Mouse (Mus musculus) retina, adult 2 months (tissue): ENCODE measurements around the gene Pkib.
A peak's percentile ranks its signal among the peaks of the same experiment; 100 is the strongest.

Experiments used
- DNase-seq: peaks from one replicate; pipeline ENCODE4 v3.0.0-alpha.2; 2012; ENCODE audit warnings: low read depth, low spot score

Gene Pkib

DNA sequence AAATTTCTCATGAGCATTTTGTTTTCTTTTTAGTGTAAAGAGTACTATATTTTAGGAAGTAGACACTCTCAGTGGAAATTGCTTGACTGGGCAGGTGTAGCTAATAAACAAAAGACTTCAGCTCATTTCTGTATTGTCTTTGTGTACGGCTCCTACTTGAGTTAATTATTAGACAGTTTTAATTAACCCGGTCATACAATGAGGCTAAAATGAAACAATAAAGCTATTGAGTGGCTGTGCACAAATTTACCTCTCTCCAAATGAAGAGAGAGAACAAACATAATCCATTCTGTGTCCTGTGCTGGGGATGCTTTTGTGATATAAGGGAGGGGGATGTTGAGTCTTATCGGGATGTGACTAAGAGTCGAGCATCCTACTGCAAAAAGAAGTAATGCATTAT is 109.0 kb downstream of the Pkib start:
- no peak for DNase-seq

DNA sequence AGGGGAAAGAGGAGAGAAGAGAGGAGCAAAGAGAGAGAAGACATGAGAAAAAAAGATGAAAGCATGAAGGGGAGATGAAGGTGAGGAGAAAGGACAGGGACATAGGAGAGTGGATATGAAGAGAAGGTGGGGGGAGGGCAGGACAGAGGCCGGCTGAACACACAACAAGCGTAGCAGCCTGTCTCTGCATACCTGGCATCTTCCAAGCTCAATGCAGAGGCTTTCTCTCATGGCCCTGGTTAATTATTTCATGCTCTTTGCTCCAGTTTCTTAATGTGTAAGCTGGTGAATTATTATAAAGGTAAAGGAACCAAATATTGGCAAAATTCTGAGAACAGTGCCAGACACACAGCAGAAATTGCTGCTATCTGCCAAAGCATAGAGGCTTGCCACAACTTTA is 109.6 kb downstream of the Pkib start:
- DNase-seq: no peak

DNA sequence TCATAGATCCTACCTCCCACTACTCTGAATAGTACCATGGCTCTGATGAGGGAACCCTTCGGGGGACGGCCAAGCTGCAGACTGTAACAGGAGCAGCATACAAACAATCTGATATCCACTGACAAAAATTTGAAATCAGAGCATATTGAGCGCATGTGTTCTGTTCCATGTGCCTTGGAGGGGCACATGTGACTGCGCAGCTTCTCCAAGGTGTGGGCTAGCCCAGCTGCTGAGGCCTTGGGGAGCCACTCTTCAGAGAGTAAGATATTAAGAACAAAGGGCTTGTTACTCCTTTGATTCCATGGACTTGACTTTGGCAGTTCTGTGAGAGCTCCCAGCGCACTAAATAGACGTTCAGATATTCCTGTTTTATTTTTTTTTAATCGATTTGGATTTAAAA is 111.3 kb downstream of the Pkib start:
- DNase-seq: no peak

DNA sequence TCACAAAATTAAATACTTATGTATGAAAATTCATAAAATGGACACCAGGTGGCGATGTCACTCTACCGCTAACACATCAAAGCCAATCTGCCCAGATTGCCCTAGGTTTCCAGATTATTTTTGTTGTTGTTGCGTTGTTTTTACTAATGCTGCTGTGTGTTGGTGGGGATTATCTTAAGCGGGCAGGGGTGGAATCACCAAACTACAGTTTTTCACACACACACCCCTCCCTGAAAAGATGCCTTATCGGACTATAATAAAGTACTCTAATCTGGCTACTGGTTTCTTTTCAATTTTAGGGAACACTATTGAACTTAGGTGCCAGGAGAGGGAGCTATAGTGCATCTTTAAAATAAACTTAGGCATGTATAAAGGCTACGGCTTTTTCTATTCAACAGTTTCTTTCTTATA is 111.8 kb downstream of the Pkib start:
- peak; percentile 23 for DNase-seq

DNA sequence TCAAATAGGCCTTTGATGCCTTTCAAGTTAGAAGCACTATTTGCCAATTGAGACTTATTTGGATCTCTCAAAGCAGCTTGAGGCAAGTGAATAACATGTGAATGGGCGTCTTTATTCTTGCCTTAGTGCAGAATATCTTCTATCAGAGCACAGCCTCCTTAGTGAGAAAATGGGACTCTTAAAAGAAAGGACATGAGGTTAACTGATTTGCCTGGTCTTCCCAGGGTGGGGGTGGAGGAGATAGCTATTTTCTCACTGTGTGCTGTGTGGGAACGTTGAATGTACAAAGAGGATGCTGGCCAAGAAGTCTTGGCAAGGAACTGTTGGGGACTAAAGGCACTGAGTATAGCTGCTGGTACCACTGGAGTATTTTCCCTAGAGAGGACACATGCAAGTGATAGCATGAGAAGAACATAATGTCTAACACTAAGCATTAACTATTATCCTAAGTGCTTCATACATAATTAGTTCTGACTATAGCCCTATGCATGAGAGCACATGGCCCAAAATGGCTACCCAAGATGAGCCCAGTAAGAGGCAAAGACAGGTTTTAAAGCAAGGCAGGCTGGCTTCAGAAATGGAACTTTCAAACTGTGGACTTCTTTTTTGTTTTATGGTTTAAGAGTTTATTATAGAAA is 112.5 kb downstream of the Pkib start:
- DNase-seq: no peak

DNA sequence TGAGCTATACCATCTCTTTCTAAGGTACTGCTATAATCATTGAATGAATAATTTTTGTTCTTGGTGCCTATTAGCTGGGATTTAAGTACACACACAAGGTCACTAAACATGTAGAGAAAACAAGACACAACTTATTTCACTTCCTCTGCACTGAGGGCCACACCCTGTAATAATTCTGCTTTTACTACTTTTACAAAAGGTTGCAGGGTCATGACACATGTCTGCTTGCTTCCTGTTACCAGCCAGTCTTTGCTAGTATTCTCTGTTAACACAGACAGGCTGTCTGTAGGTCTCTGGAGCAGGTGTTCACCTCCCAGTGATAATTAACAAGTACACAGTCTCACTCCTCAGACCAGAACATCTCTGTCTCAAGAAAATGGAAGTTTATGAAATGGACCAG is 113.7 kb downstream of the Pkib start:
- no peak for DNase-seq

DNA sequence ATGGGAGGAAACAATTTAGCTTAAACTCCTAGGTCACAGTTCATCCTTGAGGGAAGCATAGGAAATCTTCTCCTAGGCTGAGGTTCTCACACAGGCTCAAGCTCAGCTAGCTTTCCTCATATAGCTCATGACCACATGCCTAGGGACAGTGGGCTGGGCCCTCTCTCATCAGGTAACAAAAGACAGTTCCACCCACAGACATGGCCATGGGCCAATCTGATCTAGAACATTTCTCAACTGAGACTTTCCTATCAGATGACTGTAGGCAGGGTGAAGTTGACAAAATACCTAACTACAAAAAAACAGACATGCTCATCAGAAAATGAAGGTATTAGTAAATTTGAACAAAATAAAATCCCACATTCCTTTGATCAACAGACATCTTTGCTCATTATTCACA is 115.3 kb downstream of the Pkib start:
- DNase-seq: no peak

DNA sequence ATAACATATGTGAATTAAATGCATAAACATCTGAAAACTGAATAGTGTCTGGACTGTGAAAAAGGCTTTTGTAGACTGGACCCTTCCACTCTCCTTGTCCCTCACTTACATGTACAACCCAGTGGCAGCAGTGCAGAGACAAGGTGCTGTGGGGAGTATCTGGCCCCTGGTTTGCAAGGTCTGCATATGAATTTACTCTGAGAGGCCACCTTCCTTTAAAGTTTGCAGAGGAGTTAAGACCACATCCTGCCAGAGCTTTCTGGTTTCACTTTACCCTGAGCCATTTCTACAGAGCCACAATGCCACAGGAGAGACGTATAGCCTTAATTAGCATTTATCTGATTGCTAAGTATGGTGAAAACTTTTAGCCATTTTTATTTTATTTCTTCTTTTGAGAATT is 121.6 kb downstream of the Pkib start:
- no peak for DNase-seq

DNA sequence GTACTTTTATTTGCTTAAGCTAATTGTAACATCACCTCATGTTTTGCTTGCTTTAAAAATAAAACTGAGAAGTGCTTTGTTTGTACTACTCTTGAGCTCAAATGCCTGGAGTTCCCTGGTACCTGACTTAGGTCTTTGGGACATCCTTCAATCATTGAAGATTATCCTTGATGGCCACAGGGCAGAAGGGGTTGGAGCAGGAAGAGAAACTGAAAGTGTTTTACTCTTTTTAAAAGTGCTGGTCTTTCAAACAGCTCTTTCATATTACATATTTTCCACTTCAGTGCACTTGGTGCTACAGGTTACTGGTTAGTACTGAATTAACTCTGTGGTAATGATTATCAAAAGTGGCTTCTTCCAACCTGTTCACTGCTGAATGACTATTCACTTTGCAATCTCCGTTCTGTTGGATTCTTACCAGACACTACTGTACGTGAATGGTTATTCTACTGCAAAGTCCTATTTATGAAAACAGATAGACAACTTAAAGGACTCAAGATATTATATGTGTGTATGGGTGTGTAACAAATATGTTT is 123.5 kb downstream of the Pkib start:
- DNase-seq: no peak

DNA sequence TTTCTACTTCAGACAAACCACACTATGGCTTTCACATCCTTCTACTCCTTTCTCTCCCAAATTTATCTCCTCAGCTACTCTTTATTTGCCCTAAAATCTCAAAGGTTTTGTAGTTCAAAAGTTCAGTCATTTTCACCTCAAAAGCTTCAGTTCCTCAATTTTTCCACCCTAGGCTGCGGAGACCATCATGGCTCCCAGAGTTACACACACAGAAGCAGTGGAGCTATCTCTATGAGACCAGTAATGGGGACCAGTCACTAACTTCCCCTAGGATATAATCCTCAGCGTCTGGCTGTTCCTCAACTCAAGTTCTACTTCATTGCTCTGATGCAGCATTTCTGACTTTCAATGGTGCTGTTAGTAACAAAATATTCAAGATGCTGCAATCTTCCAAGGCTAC is 127.2 kb downstream of the Pkib start:
- no peak for DNase-seq

DNA sequence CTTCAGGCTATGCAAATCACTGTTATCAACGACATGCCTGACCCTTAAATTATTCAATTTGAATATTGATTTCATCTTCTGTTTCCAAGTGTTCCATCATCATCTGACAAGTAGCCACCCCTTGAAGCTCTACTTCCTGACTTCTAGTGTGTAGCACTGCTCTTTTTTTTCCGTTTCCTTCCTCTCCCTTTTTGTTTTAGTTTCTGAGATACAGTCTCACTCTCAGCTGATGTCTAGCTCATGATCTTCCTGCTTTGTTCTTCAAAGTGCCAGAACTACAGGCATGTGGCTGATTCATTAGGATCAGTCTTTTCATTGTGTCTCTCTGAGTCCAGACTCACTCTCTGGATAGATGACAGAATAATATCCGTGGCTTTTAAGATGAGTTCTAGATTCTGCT is 128.9 kb downstream of the Pkib start:
- DNase-seq: no peak

DNA sequence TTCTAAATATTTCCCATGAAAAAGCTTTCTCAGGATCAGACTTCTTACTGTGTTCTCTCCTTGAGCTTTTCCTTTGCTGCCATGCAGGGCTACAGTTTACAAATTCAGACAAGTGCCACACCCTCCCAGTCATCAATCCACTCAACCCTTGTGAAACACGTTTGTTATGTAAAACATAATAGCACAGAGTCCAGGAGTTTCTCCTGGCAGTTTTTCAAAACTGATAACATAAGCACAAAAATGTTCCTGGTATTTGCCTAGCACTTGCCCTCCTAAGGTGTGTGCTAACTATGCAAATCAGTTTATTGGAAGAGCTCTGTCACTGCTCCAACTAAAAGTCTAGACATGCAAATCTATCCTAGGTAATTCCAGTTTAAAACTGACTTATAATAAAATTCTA is 131.3 kb downstream of the Pkib start:
- no peak for DNase-seq

DNA sequence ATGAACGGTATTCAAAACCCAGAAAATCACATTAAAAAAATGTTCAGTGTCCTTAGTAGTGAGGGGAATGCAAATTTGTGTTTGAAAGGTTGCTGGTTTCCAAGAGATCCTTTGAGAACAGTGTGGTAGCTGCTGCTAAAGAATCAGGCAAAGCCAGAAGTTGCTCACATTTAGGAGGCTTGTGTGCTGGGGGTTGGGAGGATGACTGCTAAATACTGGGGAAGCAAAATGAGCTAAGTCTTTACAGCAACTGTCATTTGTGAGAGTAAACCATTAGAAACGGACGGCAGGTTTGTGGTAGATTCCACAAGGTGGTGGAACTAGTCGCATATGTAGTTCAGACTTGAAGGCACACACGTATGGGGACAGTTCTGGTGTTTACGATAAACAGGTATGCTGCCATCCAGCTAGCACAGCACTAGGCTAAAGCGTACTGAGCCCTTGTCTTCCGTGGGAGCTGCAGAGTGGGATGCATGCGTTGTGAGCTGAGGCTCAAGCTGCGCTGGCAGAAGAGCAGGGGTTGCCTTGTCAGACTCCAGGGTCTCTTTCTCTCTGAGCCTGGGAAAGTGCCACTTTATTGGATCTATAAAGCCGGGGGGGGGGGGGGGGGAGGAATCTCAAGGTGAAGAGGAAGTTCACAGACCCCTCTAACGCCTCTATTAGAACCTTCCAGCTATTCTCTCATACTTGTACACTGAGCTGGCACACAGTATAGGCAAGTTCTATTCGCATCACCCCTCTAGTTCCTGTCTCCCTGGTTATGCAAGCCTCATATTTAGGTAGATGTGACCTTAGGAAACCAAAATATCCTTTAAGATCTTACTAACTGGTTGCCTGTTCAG is 151.7 kb downstream of the Pkib start:
- DNase-seq: no peak

DNA sequence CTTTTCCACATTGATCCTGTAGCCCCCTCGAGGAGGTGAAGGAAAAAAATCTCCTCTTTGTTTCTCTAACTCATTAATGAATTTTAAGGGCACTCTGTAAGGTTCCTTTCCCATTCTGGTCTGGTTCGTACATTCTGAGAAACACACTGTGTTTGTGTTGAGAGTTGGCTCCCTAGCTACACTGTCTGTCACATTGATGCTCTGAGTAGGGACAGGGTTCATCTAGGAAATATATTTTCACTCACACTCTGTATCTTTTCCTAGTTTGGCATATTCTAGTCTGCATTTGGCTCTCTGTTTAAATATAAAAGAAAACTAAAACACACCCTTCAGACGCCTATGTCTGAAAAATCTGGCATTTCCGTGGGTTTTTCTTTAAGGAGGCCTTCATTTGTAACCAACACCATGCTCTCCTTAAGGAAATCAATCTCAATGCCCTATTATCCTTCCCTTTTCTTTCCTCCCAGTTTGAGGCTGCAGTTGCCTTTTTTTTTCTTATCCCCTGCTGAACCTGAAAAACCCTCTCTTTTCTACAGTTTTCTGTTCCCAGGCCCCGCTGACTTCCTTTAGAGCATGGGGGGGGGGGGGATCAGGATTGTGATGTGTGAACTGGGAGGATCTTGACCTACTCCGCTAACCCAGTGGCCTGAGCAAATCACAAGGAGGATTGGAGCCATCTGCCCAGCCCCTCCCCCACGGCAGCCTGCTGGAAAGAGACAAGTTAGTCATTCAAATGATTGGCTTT is 152.5 kb downstream of the Pkib start:
- peak; percentile 29 for DNase-seq

DNA sequence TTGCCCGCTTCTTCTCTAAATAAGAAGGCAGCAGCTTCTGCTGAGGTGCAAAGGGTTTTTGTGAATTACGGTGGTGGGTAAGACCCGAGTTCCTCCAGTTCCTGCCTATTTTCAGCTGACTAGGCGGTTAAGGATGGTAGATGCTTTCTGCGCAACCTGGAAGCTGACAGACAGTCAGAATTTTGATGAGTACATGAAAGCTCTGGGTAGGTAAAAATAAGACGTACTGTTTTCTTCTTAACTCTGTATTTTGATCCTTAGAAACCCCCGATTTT is 153.0 kb downstream of the Pkib start, which contains the start of gene Fabp7:
TSS of gene Fabp7 (plus strand) at position 6 of the 275 bp plus-strand sequence.
- no peak for DNase-seq

DNA sequence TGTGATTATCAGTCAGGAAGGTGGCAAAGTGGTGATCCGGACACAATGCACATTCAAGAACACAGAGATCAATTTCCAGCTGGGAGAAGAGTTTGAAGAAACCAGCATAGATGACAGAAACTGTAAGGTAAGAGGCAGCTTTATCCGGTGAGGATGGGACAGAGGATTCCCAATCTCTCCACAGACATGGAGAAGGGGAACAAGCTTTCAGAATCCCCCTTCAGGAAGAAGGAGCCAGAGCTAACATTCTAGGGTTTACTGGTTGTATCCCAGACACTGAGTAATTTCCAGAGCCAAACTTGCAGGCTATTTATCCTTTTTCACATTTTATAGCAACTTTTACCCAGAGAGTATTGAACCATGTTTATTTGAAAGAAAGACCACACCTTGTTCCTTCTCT is 153.8 kb downstream of the Pkib start:
- DNase-seq: no peak
